ENCODE assay signal across 8 mouse cellular contexts in the genomic region with DNA sequence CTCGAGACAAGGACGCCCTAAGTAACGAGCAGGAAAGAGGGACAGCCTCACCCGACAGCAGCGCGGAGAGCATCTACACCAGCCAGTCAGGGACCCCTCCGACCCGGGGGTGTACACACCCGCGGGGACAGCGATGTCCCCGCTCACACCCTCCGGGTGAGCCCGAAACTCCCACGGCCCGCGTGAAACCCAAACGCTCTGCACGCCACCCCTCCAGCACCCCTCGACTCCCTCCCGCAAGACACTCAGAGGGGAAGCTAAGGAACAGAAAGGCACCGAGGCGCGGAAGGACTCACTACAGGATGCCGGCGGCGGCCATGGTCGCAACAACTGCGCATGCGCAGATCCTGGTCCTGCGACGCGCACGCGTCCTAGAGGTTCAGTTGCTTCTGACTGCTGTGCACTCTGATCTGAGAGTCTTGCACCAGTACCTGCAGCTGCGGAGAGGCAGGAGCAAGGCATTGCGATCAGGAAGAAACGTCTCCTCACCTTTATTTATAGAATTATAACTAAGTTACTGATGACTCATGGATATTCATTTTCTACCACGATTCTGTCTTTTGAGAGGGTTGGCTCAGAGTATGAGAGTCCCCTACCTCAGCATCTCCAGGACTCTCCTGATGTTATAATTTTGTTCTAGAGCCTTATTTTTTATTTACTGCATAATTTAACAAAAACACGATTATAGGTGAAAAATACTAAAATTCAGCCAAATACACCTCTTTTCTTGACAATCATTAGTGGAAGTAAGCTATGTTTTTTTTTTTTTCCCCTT. TPM values are rescaled to one million over a fixed set of nuclear protein-coding genes. Genes with fewer than 3 reads are reported as not detected.
A peak's percentile ranks its signal among the peaks of the same experiment; 100 is the strongest.
DNase-seq lines count a peak whose midpoint lies in the region; ATAC-seq lines count a peak whose summit lies in the region.

A gene (minus strand): TSS at position 338 of the 775 bp plus-strand sequence.

- H3K4me3 ChIP-seq in hindbrain, embryonic 12.5 days = peak within 1 kb of the TSS; percentile 87

- H3K4me1 ChIP-seq in hindbrain, embryonic 12.5 days = peaks cover 8% of the 10 kb centered on the region

- peak; percentile 86 for DNase-seq in Muller cell, postnatal 12 days (ENCODE audit: inconsistent ontology term)
- peak; percentile 93 for DNase-seq in cerebellum, adult 9-11 months
- DNase-seq in frontal cortex, adult 2 months (ENCODE audit: extremely low spot score in 1 of 2, low spot score in 1 of 2) = peak; percentile 87 to 96
- DNase-seq in layer of hippocampus, postnatal 25 days (ENCODE audit: extremely low spot score in 1 of 2, low spot score in 1 of 2) = peak; percentile 90 to 94
- DNase-seq in lung, postnatal 25 days (ENCODE audit: low spot score) = peak; percentile 91
- peak; percentile 97 for DNase-seq in retina, embryonic 14.5 days (ENCODE audit: low spot score)
- DNase-seq in thymus, postnatal 4 days = peak; percentile 97

- H3K27me3 ChIP-seq in hindbrain, embryonic 12.5 days = no peaks in the 10 kb centered on the region

- ATAC-seq in hindbrain, embryonic 12.5 days (ENCODE audit: low FRiP score) = peak; percentile 96

- WGBS in hindbrain, embryonic 12.5 days = under 1% methylated on average over 40 of the region's 40 CpGs

- H3K27ac ChIP-seq in hindbrain, embryonic 12.5 days = peak within 1 kb of the TSS; percentile 95

- H3K9me3 ChIP-seq in hindbrain, embryonic 12.5 days (replicated peaks) = peaks cover 29% of the 10 kb centered on the region

- H3K4me2 ChIP-seq in hindbrain, embryonic 12.5 days (replicated peaks) = peak within 1 kb of the TSS; percentile 49

- H3K9ac ChIP-seq in hindbrain, embryonic 12.5 days = peak within 1 kb of the TSS; percentile 90

- H3K36me3 ChIP-seq in hindbrain, embryonic 12.5 days = peaks cover 22% of the 10 kb centered on the region

RNA-seq across cellular contexts. Expression of the gene that starts here (rescaled TPM):
- 19.2 and 24.5 TPM in 2 replicates for polyA plus RNA-seq in frontal cortex, adult 2 months (2012; rRNA removed)
- polyA plus RNA-seq in hindbrain, embryonic 12.5 days (2016; fragmentation: Nextera tagmentation; extraction: Ambion mirVana) = 26.6 TPM in 2 replicates
- total RNA-seq in layer of hippocampus, postnatal 25 days (2021) = 10 to 100 TPM; 22.0 to 26.4 TPM

Comparison
In these comparisons a context has a peak if more than half of its experiments do, and no peak if none do; other contexts are left out.
1. Peak in every context shown above with its lines: DNase-seq, ATAC-seq, H3K4me3 ChIP-seq and H3K27ac ChIP-seq.